Mouse (Mus musculus): ENCODE measurements around the gene Oxsr1.
"Not testable (repeated sequence)": the region's sequence is repeated elsewhere in the genome, so short reads cannot be mapped to it uniquely, and the experiment has no call there.

Oxsr1 gene

GRCm38 (mm10) chr9:119268588-119269145 is 53.6 kb downstream of the Oxsr1 start:
- DNase-seq: no peak

- DNase-seq: no peak
Measured at GRCm38 (mm10) chr9:119268120-119268519, 54.1 kb downstream of the Oxsr1 start.

GRCm38 (mm10) chr9:119266121-119266395 is 56.2 kb downstream of the Oxsr1 start:
- DNase-seq: not testable (repeated sequence)

GRCm38 (mm10) chr9:119265373-119266120 is 56.7 kb downstream of the Oxsr1 start:
- DNase-seq: not testable (repeated sequence)

- DNase-seq: no peak
Measured at GRCm38 (mm10) chr9:119263067-119263466, 59.2 kb downstream of the Oxsr1 start.

GRCm38 (mm10) chr9:119260825-119261224 is 61.4 kb downstream of the Oxsr1 start:
- DNase-seq: no peak

- no peak for DNase-seq
Measured at GRCm38 (mm10) chr9:119258785-119259184, 63.4 kb downstream of the Oxsr1 start.

- no peak for DNase-seq
Measured at GRCm38 (mm10) chr9:119258128-119258527, 64.1 kb downstream of the Oxsr1 start.

- no peak for DNase-seq
Measured at GRCm38 (mm10) chr9:119256161-119256560, 66.1 kb downstream of the Oxsr1 start.

GRCm38 (mm10) chr9:119255096-119255495 is 67.1 kb downstream of the Oxsr1 start:
- DNase-seq: no peak

GRCm38 (mm10) chr9:119254187-119254586 is 68.0 kb downstream of the Oxsr1 start:
- DNase-seq: peak; percentile 23

- no peak for DNase-seq
Measured at GRCm38 (mm10) chr9:119247996-119248395, 74.2 kb downstream of the Oxsr1 start.

- peak; percentile 78 for DNase-seq
Measured at GRCm38 (mm10) chr9:119246826-119247225, 75.4 kb downstream of the Oxsr1 start.

GRCm38 (mm10) chr9:119243981-119244380 is 78.2 kb downstream of the Oxsr1 start:
- DNase-seq: no peak

- DNase-seq: no peak
Measured at GRCm38 (mm10) chr9:119241169-119241865, 80.9 kb downstream of the Oxsr1 start.

- no peak for DNase-seq
Measured at GRCm38 (mm10) chr9:119240286-119240997, 81.8 kb downstream of the Oxsr1 start.

GRCm38 (mm10) chr9:119239274-119239673 is 83.0 kb downstream of the Oxsr1 start:
- no peak for DNase-seq

- no peak for DNase-seq
Measured at GRCm38 (mm10) chr9:119238796-119239195, 83.4 kb downstream of the Oxsr1 start.

- no peak for DNase-seq
Measured at GRCm38 (mm10) chr9:119231552-119231951, 90.7 kb downstream of the Oxsr1 start.

- no peak for DNase-seq
Measured at GRCm38 (mm10) chr9:119230829-119231228, 91.4 kb downstream of the Oxsr1 start.

GRCm38 (mm10) chr9:119220249-119220648 is 102.0 kb downstream of the Oxsr1 start:
- no peak for DNase-seq

- DNase-seq: no peak
Measured at GRCm38 (mm10) chr9:119219667-119220066, 102.6 kb downstream of the Oxsr1 start.

GRCm38 (mm10) chr9:119215341-119215740 is 106.9 kb downstream of the Oxsr1 start:
- peak; percentile 35 for DNase-seq

- DNase-seq: no peak
Measured at GRCm38 (mm10) chr9:119214601-119215000, 107.6 kb downstream of the Oxsr1 start.

Measured in kidney, postnatal 10 days (tissue).